Mouse (Mus musculus) lung, postnatal 10 days (tissue): ENCODE measurements at regions not wholly inside any gene's neighbourhood (a gene's known extent, or its start where the extent isn't known, plus 50 kb on each side); places are given as distances from the start of the nearest gene placed in this dataset.

Source experiments
- DNase-seq: peaks from one replicate; pipeline ENCODE4 v3.0.0; 2021

DNA sequence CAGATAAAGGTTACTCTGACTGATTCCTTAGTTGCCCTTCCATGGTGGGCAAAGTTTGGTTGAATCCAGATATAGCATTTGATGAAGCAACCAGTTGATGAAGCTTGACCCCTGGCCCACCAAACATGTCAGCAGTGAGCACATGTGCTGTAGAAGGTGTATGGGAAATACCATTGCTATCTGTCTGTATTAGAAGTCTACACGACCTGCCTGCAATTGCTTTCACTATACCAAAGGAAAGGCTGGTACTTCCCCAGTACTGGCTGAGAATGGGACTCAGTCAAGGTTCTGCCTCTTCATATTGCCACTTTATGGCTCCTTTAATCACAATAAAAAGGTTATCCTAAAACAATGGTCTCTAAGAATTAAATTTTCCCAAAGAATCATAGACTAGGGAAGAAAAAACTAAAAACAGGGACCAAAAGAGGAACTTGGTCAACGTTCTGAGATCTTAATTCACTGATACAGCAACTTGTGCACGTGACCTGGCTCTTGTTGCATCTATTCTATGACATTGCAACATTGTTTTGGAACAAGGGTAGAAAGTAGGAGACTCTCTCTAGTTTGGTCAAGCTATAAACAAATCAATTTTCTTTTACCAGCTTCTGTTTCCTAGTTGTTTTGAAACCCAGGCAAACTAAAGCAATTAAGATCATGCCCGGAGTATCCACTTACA lies 284.0 kb downstream of the Rapgef2 start:
- DNase-seq: no peak

DNA sequence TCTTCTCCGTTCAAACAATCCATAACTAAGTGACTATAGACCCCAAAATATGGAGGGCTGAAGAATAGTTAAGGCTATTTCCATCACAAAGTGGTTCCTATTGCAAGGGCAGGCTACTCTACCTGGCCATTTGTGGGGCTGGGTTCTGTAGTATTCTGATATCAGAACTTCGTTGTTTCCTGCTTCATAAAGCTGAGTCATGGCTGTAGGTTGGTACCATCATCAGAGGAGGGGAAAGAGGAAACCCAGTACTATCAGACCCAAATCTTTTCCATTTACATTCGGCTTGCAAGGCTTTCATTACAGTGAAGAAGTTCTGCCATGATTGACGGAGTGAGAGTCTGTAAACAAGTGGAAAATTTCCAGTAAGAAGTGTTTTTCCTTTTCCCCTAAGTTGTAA lies 284.6 kb downstream of the Rapgef2 start:
- no peak for DNase-seq

DNA sequence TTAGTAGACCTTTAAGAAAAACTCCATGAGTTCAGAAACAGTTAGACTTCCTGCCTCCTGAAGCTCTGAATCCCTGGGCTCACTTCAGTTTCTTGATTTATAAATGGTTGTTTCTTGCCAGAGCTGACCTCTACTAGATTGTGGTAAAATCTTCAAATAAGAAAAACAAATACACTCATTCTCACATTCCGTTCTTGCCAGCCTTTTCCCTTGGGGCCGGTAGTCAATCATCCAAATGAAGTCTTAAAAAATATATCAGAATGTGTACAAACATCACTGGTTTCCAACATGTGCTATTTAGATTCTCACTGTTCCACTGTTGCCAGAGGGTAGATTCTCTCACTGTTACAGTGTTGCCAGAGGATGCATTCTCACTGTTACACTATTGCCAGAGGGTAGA lies 286.0 kb downstream of the Rapgef2 start:
- DNase-seq: no peak

DNA sequence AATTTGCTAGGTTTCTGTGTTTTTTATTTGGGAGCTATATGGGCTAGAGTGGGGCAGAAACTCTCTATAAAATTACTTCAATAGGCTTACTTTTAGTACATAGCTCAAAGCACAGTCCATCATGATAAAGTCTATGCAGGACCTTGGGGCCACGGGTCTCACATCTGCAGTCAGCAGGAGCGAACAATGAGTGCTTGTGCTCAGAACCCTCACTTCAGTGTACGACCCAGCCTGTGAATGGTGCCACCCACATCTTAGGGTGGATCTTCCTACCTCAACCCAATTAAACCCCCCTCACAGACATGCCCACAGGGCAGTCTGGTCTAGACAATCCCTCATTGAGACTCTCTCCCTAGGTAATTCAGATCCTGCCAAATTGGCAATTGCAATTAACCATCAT lies 286.5 kb downstream of the Rapgef2 start:
- DNase-seq: no peak

DNA sequence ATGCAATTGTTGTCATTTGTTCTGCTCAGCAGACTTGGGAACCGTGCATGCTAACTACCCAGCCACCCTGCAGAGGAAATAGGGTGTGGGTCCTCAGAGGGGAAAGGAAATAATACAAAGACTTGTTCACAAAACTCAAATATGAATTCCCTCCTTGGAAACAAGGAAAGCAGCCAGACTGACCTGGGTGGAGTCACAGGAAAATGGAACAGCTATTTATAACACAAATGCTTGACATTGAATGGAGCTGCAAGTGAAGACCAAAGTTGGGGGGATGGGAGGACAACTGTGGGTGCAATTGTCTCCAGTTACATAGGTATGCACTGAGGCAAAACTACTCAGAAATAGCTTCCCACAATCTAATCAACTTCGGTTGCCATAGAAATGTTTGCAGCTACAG lies 298.2 kb downstream of the Rapgef2 start:
- peak; percentile 60 for DNase-seq

DNA sequence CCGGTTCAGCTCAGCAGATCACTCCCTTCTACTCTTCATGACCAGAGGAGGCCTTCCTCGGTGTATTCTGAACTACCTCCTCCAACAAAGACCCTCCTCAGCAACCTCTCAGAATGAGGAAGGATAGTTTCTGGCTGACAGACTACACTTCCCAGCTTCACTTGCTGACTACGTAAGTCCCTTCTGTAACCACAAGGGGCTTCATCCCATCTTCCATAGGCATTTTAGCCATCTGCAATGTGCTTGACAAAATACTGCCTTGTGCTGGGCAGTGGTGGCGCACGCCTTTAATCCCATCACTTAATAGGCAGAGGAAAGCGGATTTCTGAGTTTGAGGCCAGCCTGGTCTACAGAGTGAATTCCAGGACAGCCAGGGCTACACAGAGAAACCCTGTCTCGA lies 299.6 kb downstream of the Rapgef2 start:
- DNase-seq: no peak

DNA sequence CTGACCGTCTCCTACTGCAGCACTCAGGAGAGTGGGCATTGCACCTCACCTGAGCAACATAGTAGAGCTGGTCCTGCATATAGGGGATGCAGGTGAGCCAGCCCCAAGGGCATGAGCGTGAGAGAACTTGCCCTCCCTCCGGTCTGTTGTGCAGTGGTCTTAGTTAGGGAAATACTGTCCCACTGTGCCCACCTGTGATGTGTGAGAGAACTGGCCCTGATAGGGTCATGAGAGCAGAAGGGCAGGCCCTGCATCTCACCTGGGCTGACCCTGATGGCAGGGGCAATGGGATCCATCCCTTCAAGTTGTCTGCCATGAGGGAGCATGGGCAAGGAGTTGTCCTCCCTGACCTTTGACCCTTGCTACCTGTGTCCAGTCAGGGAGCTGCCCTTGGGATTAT lies 305.3 kb downstream of the Rapgef2 start:
- DNase-seq: no peak

DNA sequence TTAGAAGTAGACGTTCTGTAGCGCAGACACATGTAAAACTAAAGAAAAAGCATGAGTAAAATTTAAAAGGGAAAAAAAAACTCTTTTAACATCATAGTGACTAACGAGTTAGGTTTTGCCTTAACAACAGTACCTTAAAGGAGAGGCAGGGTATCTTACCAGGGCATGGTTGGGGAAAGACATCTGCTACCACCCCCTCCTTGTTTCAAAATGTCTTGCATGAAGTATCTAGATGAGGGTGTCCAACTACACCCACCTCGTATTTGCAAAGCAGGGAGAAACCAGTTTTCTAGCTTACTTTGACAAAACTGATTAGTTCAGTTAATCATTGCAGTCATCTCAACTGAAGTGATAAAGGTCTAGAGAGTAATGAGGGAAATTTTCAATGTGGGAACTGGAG lies 307.5 kb downstream of the Rapgef2 start:
- no peak for DNase-seq

DNA sequence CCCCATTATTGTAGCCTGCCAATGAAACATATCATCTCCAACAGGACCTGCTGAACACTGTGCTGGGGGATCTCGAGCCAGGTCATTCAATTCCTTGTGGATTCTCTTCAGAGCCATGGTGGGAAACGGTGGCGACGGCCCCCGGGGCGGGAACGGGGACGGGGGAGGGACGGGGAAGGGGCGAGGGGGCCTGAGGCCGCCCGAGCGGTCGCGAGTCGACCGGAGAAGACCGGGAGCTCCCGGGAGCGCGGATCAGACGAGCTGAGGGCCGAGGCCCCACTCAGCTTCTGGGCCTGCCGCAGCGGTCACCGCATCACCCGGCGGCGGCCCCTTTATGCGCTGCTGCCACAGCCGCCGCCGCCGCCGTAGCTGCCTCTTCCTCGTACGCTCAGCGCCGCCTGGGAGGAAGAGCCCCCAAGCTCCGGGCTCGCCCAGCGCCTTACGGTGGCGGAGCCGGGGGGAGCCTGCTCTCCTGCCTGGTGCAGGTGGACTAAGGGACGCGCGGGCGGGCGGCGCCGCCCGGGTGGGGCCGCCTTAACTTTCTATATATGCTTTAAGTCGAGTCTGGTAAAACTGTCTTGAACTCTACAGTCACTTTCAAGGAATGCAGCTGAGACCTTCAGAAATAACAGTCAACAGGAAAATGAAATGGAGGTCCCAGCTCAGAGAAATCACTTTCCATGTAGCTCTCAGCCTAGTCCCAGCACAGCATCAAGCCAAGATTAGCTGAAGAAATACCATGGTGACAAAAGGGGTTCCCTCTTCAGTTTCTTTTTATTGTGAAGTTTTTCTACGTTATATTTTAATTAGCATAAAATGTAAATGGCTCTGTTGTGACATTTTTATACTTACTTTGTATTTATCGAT lies 319.4 kb downstream of the Rapgef2 start:
- peak; percentile 9 for DNase-seq

DNA sequence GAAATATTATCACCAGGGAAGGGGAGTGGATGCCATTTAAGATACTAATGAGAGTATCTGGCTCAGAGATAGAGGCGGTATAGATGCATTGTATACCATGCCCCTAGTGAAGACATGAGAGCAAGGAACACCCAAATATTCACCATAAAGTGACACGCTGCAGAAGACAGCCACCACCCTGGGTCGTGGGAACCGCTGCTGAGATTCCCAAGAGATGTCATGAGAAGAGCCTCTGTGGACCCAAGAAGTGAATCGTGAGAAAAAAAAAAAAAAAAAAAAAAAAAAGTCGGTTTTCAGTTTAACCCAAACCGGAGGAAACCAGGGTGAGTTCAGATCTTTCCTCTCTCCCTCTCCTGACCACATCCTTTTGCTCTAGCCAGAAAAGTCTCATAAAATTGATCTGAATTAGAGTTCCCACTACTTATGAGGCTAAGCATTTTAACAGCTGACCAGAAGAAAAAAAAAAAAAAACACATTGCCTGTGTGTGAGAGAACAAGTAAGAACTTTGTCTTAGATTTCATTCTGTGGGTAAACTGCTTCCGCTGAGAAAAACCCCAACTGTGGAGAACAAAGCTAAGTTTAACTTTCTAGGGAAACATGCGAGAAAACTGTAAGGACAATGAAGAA lies 322.0 kb downstream of the Rapgef2 start:
- no peak for DNase-seq

DNA sequence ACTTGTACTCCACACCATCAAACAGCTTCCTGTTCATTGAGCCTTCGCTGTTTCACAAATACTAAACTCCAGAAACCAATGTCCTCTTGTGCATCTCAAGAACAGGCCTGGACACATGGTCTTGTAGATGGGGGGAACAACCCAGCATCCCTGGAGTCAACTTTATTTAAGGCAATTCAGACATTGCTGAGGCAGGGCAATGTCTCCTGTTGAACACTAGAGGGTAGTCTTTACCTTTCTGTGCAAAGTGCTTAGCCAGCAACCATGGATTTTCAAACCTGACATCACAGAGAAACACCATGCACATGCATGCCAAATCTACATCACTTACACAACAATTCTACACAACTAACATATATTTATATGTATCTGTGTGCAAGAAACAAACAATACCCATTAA lies 327.5 kb downstream of the Rapgef2 start:
- DNase-seq: peak; percentile 51

DNA sequence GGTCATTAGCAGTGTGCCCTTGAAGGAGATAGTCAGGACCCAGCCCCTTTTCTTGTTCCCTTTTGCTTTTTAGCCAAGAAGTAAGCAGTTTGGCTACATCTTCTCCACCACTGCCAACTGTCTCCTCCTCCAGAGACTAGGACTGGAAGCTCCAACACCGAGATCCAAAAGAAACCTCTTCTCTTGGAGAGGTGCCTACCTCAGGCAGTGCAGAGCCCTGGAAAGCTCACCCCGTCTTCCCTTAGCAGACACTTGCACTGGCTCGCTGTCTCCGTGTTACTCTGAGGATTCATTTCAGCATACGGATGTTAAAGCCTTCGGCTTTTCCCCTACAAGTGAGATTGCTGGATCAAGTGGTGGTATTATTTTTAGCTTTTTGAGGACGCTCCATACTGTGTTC lies 331.0 kb downstream of the Rapgef2 start:
- DNase-seq: no peak

DNA sequence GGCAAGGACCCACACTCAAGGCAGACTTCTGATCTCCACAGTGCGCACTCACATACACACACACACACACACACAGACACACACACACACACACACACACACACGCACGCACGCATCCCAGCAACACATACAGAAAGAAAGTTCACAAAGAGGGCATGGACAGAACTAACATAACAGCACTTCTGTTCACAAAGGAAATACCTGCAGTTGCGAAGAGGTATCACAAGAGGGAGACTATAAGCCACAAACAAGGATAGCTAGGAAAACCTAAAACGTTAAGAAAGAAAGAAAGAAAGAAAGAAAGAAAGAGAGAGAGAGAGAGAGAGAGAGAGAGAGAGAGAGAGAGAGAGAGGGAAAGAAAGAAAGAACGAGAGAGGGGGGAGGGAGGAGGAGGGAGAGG lies 336.9 kb downstream of the Rapgef2 start:
- peak; percentile 15 for DNase-seq

DNA sequence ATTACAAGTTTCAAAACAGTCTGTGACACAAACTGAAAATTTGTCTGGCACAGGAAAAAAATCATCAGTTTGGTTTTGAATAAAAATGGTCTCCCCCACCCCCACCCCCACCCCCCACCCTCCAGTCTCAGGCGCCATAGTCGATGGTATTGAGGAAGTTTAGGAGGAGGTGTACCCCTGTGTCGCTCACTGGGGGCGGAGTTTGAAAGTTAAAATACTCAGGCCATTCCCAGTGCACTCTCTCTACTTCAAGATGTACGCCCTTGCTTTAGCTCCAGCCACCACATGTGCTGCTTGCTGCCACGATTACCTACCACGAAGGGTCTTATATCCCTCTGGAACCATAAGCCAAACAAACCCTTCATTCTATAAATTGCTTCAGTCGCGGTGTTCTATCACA lies 337.6 kb downstream of the Rapgef2 start:
- DNase-seq: no peak

DNA sequence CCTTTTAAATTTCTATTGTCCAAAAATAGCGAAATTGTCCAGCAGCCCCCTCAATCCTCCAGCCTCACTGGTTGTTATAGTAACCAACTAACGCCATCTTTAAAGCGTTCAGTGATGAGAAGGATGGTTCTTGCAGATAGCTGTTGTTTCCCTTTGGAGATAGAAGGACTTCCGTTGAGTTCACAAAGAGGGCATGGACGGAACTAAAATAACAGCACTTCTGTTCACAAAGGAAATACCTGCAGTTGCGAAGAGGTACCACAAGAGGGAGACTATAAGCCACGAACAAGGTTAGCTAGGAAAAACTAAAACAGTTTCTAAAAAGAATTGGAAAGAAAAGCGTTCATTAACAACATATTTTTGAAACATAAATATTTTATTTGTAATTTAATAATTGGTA lies 338.1 kb downstream of the Rapgef2 start:
- DNase-seq: peak; percentile 78

DNA sequence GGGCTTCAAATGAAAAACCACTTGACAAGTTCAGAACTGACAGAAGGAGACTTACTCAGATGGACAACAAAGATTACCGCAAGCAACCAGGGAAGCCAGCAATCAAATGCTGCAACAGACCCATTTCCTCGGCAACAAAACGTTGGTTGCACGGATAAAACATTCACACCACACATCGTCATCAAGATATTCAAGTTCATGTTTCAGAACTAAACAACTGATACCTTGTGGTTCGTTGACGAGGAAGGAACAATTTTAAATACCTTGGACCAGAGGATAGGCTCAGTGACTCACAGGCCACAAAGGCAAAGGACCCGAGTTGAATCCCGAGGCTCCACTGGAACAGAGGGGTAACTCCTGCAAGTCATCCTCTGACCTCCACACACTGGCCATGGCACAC lies 339.1 kb downstream of the Rapgef2 start:
- no peak for DNase-seq

DNA sequence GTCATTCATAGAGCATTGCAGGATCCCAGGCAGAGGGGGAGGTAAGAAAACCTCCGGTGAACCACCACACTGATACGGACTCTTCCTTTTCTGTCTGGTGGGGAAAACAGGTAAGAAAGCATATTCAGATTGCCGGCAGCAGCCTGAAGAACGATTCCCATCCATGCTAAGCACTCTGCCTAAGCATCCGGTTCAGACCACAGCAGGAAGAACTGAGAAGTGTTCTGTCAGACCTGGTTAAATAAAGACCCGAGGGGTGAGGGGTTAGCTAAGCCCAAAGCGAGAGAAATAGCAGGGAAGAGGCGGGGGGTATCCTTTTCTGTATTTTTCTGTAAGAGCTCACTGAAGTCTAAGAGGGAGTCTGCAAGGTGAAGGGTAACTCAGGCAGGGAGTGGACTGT lies 342.1 kb downstream of the Rapgef2 start:
- no peak for DNase-seq

DNA sequence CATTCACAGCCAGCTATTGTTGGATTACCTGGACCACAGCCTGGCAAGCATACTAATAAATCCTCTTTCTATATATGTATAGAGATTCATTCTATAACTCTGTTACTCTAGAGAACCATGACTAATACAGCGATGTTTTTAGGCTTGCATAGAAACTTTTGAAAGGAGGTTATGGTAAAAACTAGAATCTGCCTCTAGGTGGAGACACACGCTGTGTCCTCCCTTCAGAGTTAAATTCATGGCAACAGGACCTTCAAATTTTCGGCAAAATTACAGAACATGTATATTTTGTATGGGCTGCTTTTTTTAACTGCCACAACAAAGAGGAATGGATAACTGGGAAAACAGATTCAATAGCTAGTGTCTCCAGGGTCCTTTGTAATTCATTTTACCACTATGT lies 353.3 kb downstream of the Rapgef2 start:
- DNase-seq: no peak

DNA sequence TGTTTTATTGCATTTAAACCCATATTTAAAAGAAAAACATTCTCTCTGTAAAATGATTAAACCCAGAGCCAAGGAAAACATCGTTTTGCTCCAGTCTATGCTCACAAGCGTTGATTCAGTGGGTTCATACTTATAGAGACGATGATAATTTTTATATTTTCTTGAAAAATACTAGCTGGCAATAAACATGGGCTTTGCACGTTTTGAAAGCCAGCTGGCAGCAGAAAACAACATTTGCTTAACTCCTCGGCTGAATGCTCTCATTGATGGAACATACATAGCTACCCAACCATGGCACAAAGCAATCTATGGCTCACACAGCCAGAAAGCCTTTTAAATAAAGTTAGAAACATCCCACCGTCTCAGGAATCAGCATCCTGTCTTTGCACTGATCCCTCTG lies 366.5 kb downstream of the Rapgef2 start:
- DNase-seq: no peak

DNA sequence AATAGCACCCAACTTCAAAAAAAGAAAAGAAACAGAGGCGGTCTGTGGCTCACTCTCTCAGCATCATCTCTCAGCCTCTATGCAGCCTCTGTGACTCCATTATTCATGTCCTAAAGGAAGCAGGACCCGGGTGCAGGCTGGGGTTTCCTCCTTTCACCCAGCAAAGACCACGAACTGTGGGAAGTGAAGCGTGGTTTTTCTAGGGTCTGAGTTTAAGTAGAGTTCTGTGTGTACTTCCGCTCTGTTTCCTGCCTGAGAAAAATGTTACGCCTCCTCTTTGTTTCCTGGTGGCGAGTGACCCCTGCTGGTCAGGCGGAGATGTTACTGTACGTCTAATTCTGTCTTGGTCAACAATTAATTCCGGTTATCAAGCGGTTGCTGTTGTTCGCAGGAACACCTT lies 366.9 kb downstream of the Rapgef2 start:
- DNase-seq: peak; percentile 83

DNA sequence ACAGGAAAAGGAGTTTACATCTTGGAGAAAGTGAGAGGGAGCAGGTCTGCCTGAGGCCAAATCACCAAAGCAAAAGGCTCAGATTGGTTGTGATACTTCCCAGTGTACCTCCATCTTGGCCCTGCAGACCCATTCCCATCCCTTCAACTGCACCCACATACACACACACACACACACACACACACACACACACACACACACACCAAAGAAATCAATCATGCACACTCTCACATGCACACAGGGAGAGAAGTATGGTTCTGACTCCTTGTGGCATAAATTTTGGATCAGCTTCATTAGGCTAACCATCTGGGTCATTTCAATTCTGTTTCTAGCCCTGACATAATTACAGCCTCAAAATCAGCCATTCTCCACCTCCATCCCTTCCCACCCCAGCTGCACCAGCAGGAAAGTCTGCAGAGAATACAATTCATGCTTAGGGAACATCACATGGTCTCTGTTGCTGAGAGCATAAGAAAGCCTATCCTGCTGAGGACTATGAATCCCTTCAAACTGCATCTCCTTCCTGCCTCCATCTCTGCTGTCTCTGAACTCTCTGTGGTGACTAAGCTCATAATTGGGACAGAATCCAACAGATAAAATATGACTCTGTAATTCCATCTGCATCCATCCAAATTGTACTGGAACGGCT lies 378.0 kb downstream of the Rapgef2 start:
- no peak for DNase-seq

DNA sequence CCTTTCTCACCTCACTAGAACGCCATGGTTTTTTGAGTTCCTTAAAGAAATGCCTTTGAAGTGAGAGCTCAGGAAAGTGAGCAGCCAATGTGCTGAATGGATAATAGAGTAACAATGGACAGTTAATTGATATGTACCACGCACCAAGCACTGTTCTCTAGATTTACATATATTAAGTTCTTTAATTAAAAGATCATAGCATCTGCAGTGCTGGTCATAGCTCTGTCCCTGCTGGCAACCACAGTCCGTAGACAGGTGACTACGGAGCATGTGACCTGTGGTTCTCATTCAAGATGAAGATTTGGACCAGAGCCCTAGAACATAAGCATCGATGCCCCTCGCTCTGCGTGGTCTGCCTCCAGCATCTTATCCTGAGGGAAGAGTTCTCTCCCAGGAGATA lies 378.5 kb downstream of the Rapgef2 start:
- no peak for DNase-seq

DNA sequence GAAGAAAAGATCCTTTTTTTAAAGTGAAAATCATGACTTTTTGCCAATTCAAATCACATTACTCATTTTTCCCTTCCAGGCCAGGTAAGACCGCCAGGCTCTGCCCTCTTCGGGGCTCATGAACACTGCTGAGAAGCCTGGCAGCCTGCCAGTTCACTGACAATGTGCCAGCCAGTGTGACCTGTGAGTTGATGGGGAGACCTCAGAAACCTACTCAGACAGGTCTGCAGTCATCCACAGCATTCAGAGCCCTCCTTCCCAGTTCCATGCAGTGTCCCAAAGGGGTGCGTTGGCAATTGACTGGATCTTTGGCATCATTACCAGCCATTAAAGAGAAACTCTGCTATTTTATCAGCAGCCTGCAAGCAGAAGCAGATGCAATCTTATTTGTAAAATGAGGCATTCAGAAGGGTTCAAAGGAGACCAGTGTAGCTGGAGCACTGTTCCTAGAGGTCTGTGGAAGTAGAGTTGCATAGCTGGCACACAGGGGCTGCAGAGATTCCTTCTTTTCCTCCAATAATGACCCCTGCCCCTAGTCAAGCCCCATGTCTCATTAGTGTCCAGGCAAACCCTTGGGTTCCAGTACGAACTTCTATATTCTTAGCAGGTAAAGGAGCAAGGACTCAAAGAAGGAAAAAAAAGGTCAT lies 384.4 kb downstream of the Rapgef2 start:
- peak; percentile 23 for DNase-seq
